Mouse (Mus musculus): Measurements from ENCODE around the gene Adcy7. TPM values are rescaled to one million over a fixed set of nuclear protein-coding genes. Genes with fewer than 3 reads are reported as not detected.
A peak's percentile ranks its signal among the peaks of the same experiment; 100 is the strongest.

Adcy7 gene
- polyA plus RNA-seq, 1 experiment from 2014 or later, result 8.3 TPM

GRCm38 (mm10) chr8:88359959-88360358 lies 87.8 kb downstream of the Adcy7 start:
- Histone ChIP-seq H3K4me3 (ENCODE audit: low read length) (no peak overlapping the region), H3K9me3 (ENCODE audit: control insufficient read depth, low read length) (no peaks in the 10 kb centered on the region), H3K27ac (ENCODE audit: low read depth, low read length) (no peak overlapping the region), H3K4me1 (ENCODE audit: control insufficient read depth, insufficient read depth, low read depth, low read length) (peaks cover 14% of the 10 kb centered on the region), H3K36me3 (ENCODE audit: control insufficient read depth, insufficient read depth, low read length) (peaks cover 29% of the 10 kb centered on the region), H3K4me2 (ENCODE audit: low read length) (peak overlapping the region; percentile 88), H3K9ac (ENCODE audit: low read depth, low read length) (peak overlapping the region; percentile 22; the same call in 1 of the 2 replicates), H3K27me3 (replicated peaks; ENCODE audit: control insufficient read depth, insufficient read depth, low read length) (no peaks in the 10 kb centered on the region)
- 95% methylated on average over 2 of the region's 2 CpGs for WGBS
- no peak for ATAC-seq

GRCm38 (mm10) chr8:88361044-88361707 lies 89.0 kb downstream of the Adcy7 start:
- Histone ChIP-seq H3K9ac (ENCODE audit: low read depth, low read length) (peak overlapping the region; percentile 98), H3K4me3 (ENCODE audit: low read length) (peak overlapping the region; percentile 99), H3K9me3 (ENCODE audit: control insufficient read depth, low read length) (no peaks in the 10 kb centered on the region), H3K4me2 (ENCODE audit: low read length) (peak overlapping the region; percentile 88), H3K36me3 (ENCODE audit: control insufficient read depth, insufficient read depth, low read length) (peaks cover 23% of the 10 kb centered on the region), H3K27ac (ENCODE audit: low read depth, low read length) (peak overlapping the region; percentile 85), H3K4me1 (ENCODE audit: control insufficient read depth, insufficient read depth, low read depth, low read length) (peaks cover 14% of the 10 kb centered on the region), H3K27me3 (replicated peaks; ENCODE audit: control insufficient read depth, insufficient read depth, low read length) (no peaks in the 10 kb centered on the region)
- no peak for ATAC-seq
- under 1% methylated on average over 31 of the region's 31 CpGs for WGBS

- Histone ChIP-seq H3K9me3 (ENCODE audit: control insufficient read depth, low read length) (no peaks in the 10 kb centered on the region), H3K9ac (ENCODE audit: low read depth, low read length) (peak within 1 kb of the TSS; percentile 98), H3K27me3 (replicated peaks; ENCODE audit: control insufficient read depth, insufficient read depth, low read length) (no peaks in the 10 kb centered on the region), H3K4me1 (ENCODE audit: control insufficient read depth, insufficient read depth, low read depth, low read length) (peaks cover 14% of the 10 kb centered on the region), H3K4me3 (ENCODE audit: low read length) (peak within 1 kb of the TSS; percentile 99), H3K4me2 (ENCODE audit: low read length) (peak within 1 kb of the TSS; percentile 88), H3K36me3 (ENCODE audit: control insufficient read depth, insufficient read depth, low read length) (peaks cover 16% of the 10 kb centered on the region), H3K27ac (ENCODE audit: low read depth, low read length) (peak within 1 kb of the TSS; percentile 85)
- ATAC-seq, result peak; percentile 93
- under 1% methylated on average over 91 of the region's 91 CpGs for WGBS
Observed at GRCm38 (mm10) chr8:88361708-88362428, 89.7 kb downstream of the Adcy7 start, which contains the start of gene Brd7. Gene Brd7 (minus strand): TSS chr8:88362194.

GRCm38 (mm10) chr8:88362446-88363150 lies 90.4 kb downstream of the Adcy7 start:
- no peaks in the 10 kb centered on the region for H3K9me3 ChIP-seq (ENCODE audit: control insufficient read depth, low read length)
- H3K27me3 ChIP-seq (replicated peaks; ENCODE audit: control insufficient read depth, insufficient read depth, low read length), result no peaks in the 10 kb centered on the region
- H3K36me3 ChIP-seq (ENCODE audit: control insufficient read depth, insufficient read depth, low read length), result peaks cover 11% of the 10 kb centered on the region
- peak overlapping the region; percentile 99 for H3K4me3 ChIP-seq (ENCODE audit: low read length)
- H3K27ac ChIP-seq (ENCODE audit: low read depth, low read length), result no peak overlapping the region
- ATAC-seq, result no peak; the same call in 1 of the 2 replicates
- WGBS, result 39% methylated on average over 11 of the region's 11 CpGs
- H3K4me1 ChIP-seq (ENCODE audit: control insufficient read depth, insufficient read depth, low read depth, low read length), result peaks cover 14% of the 10 kb centered on the region
- H3K9ac ChIP-seq (ENCODE audit: low read depth, low read length), result peak overlapping the region; percentile 98
- peak overlapping the region; percentile 88 for H3K4me2 ChIP-seq (ENCODE audit: low read length)

GRCm38 (mm10) chr8:88369221-88369620 lies 97.0 kb downstream of the Adcy7 start:
- Histone ChIP-seq H3K4me3 (ENCODE audit: low read length) (no peak overlapping the region), H3K9me3 (ENCODE audit: control insufficient read depth, low read length) (no peaks in the 10 kb centered on the region), H3K4me1 (ENCODE audit: control insufficient read depth, insufficient read depth, low read depth, low read length) (no peaks in the 10 kb centered on the region), H3K27me3 (replicated peaks; ENCODE audit: control insufficient read depth, insufficient read depth, low read length) (no peaks in the 10 kb centered on the region), H3K36me3 (ENCODE audit: control insufficient read depth, insufficient read depth, low read length) (no peaks in the 10 kb centered on the region), H3K4me2 (ENCODE audit: low read length) (no peak overlapping the region), H3K27ac (ENCODE audit: low read depth, low read length) (no peak overlapping the region), H3K9ac (ENCODE audit: low read depth, low read length) (no peak overlapping the region)
- peak; percentile 71; the same call in 1 of the 2 replicates for ATAC-seq
- WGBS, result 19% methylated on average over 6 of the region's 6 CpGs

- 51% methylated on average over 3 of the region's 3 CpGs for WGBS
- H3K36me3 ChIP-seq (ENCODE audit: control insufficient read depth, insufficient read depth, low read length), result no peaks in the 10 kb centered on the region
- H3K9ac ChIP-seq (ENCODE audit: low read depth, low read length), result no peak overlapping the region
- no peaks in the 10 kb centered on the region for H3K4me1 ChIP-seq (ENCODE audit: control insufficient read depth, insufficient read depth, low read depth, low read length)
- H3K9me3 ChIP-seq (ENCODE audit: control insufficient read depth, low read length), result no peaks in the 10 kb centered on the region
- H3K4me2 ChIP-seq (ENCODE audit: low read length), result no peak overlapping the region
- no peak overlapping the region for H3K27ac ChIP-seq (ENCODE audit: low read depth, low read length)
- no peak overlapping the region for H3K4me3 ChIP-seq (ENCODE audit: low read length)
- no peaks in the 10 kb centered on the region for H3K27me3 ChIP-seq (replicated peaks; ENCODE audit: control insufficient read depth, insufficient read depth, low read length)
- no peak for ATAC-seq
Observed at GRCm38 (mm10) chr8:88369805-88370204, 97.6 kb downstream of the Adcy7 start.

- no peak overlapping the region for H3K4me3 ChIP-seq (ENCODE audit: low read length)
- no peak for ATAC-seq
- no peaks in the 10 kb centered on the region for H3K9me3 ChIP-seq (ENCODE audit: control insufficient read depth, low read length)
- H3K27ac ChIP-seq (ENCODE audit: low read depth, low read length), result no peak overlapping the region
- H3K9ac ChIP-seq (ENCODE audit: low read depth, low read length), result no peak overlapping the region
- 95% methylated on average over 2 of the region's 2 CpGs for WGBS
- H3K4me1 ChIP-seq (ENCODE audit: control insufficient read depth, insufficient read depth, low read depth, low read length), result peaks cover 4% of the 10 kb centered on the region; the same call in 1 of the 2 replicates
- no peak overlapping the region for H3K4me2 ChIP-seq (ENCODE audit: low read length)
- H3K36me3 ChIP-seq (ENCODE audit: control insufficient read depth, insufficient read depth, low read length), result no peaks in the 10 kb centered on the region
- H3K27me3 ChIP-seq (replicated peaks; ENCODE audit: control insufficient read depth, insufficient read depth, low read length), result no peaks in the 10 kb centered on the region
Observed at GRCm38 (mm10) chr8:88371522-88371921, 99.3 kb downstream of the Adcy7 start.

GRCm38 (mm10) chr8:88376836-88377582 lies 104.8 kb downstream of the Adcy7 start:
- no peak overlapping the region for H3K9ac ChIP-seq (ENCODE audit: low read depth, low read length)
- H3K4me1 ChIP-seq (ENCODE audit: control insufficient read depth, insufficient read depth, low read depth, low read length), result peaks cover 13% of the 10 kb centered on the region
- no peaks in the 10 kb centered on the region; the same call in 1 of the 2 replicates for H3K27me3 ChIP-seq (replicated peaks; ENCODE audit: control insufficient read depth, insufficient read depth, low read length)
- 28% methylated on average over 19 of the region's 19 CpGs for WGBS
- no peaks in the 10 kb centered on the region for H3K36me3 ChIP-seq (ENCODE audit: control insufficient read depth, insufficient read depth, low read length)
- H3K27ac ChIP-seq (ENCODE audit: low read depth, low read length), result no peak overlapping the region
- H3K9me3 ChIP-seq (ENCODE audit: control insufficient read depth, low read length), result no peaks in the 10 kb centered on the region
- no peak overlapping the region for H3K4me2 ChIP-seq (ENCODE audit: low read length)
- no peak overlapping the region for H3K4me3 ChIP-seq (ENCODE audit: low read length)
- ATAC-seq, result peak; percentile 84
